Mouse (Mus musculus) CH12.LX (cell line): ENCODE measurements at regions not wholly inside any gene's neighbourhood (a gene's known extent, or its start where the extent isn't known, plus 50 kb on each side); places are given as distances from the start of the nearest gene placed in this dataset.

ENCODE experiments used
- DNase-seq: peaks from one replicate; pipeline ENCODE4 v3.0.0-alpha.2; 2013; ENCODE audit errors: extremely low read depth
- H3K27ac ChIP-seq: 2 replicates; pipeline ENCODE4 v1.5.1; 2012; ENCODE audit warnings: low read depth, mild to moderate bottlenecking, control low read depth, moderate library complexity; ENCODE audit not compliant: insufficient read depth
- H3K27me3 ChIP-seq: replicated peaks from 2 replicates; pipeline ENCODE3; 2012; ENCODE audit warnings: inconsistent platforms
- H3K36me3 ChIP-seq, 2 experiments: replicated peaks in 1 of 2; 2 replicates each; pipeline versions ENCODE3 to v1.6.1; 2012; ENCODE audit warnings: inconsistent platforms in 1 of 2, low read length in 1 of 2, mild to moderate bottlenecking in 1 of 2, mixed read lengths in 1 of 2, moderate library complexity in 1 of 2; ENCODE audit not compliant: control insufficient read depth in 1 of 2, insufficient read depth in 1 of 2
- H3K4me1 ChIP-seq, 2 experiments: 2 replicates each; pipeline ENCODE4 v1.6.1; 2012; ENCODE audit warnings: inconsistent platforms in 1 of 2, moderate library complexity in 1 of 2; ENCODE audit not compliant: insufficient read depth in 2 of 2, control insufficient read depth in 1 of 2
- H3K4me2 ChIP-seq: 2 replicates; pipeline ENCODE4 v1.6.1; 2012; ENCODE audit warnings: low read depth, mild to moderate bottlenecking, control low read depth; ENCODE audit not compliant: poor library complexity, insufficient read depth, severe bottlenecking
- H3K4me3 ChIP-seq, 3 experiments: fragments of 150-350 bp in 1 of 3; sonication (generic) in 1 of 3; replicated peaks in 1 of 3; 2 replicates each; pipeline versions ENCODE3 to v1.5.1; 2011 to 2012; ENCODE audit warnings: low read depth in 2 of 3, low read length in 2 of 3, mild to moderate bottlenecking in 2 of 3, moderate library complexity in 2 of 3, control low read depth in 1 of 3, improper control_type of control experiment in 1 of 3, inconsistent platforms in 1 of 3, mixed read lengths in 1 of 3; ENCODE audit not compliant: poor library complexity in 1 of 3
- H3K79me2 ChIP-seq: replicated peaks from 2 replicates; pipeline ENCODE4 v1.6.1; 2012; ENCODE audit warnings: mild to moderate bottlenecking, moderate library complexity; ENCODE audit not compliant: control insufficient read depth, poor library complexity, insufficient read depth, severe bottlenecking; ENCODE audit errors: extremely low read depth
- H3K9ac ChIP-seq: 2 replicates; pipeline ENCODE4 v1.6.1; 2012; ENCODE audit warnings: low read depth, mild to moderate bottlenecking, control low read depth, moderate library complexity; ENCODE audit not compliant: insufficient read depth
- H3K9me3 ChIP-seq: replicated peaks from 2 replicates; pipeline ENCODE3; 2012; ENCODE audit warnings: low read length, inconsistent platforms, mixed read lengths
- BHLHE40 ChIP-seq: IDR thresholded peaks from 2 replicates; pipeline ENCODE4 v1.6.1; 2011; ENCODE audit warnings: mild to moderate bottlenecking, low read depth, low read length, improper control_type of control experiment
- CHD1 ChIP-seq: IDR thresholded peaks from 2 replicates; pipeline ENCODE4 v1.6.1; 2012; ENCODE audit warnings: low read depth, low read length, improper control_type of control experiment, inconsistent platforms
- CTCF ChIP-seq, 2 experiments: IDR thresholded peaks in 1 of 2; conservative IDR thresholded peaks in 1 of 2; 2 replicates each; pipeline ENCODE4 v1.5.1; 2011 to 2012; ENCODE audit warnings: low read depth in 2 of 2, low read length in 2 of 2, improper control_type of control experiment in 1 of 2, inconsistent platforms in 1 of 2, mild to moderate bottlenecking in 1 of 2, moderate library complexity in 1 of 2
- ELF1 ChIP-seq: IDR thresholded peaks from 2 replicates; pipeline ENCODE4 v1.6.1; 2014; ENCODE audit warnings: low read depth, mild to moderate bottlenecking, inconsistent platforms, low read length, improper control_type of control experiment
- GABPA ChIP-seq: IDR thresholded peaks from 2 replicates; pipeline ENCODE4 v1.6.1; 2012; ENCODE audit warnings: low read depth, low read length, improper control_type of control experiment, inconsistent platforms; ENCODE audit not compliant: insufficient replicate concordance
- KAT2A ChIP-seq: IDR thresholded peaks from 2 replicates; pipeline ENCODE4 v1.6.1; 2012; ENCODE audit warnings: low read length, improper control_type of control experiment, inconsistent platforms; ENCODE audit not compliant: insufficient replicate concordance
- NELFE ChIP-seq: IDR thresholded peaks from 2 replicates; pipeline ENCODE4 v1.6.1; 2011; ENCODE audit warnings: low read depth, low read length, improper control_type of control experiment
- POLR2AphosphoS2 ChIP-seq: IDR thresholded peaks from 2 replicates; pipeline ENCODE4 v1.6.1; 2011; ENCODE audit warnings: low read depth, low read length, improper control_type of control experiment
- RAD21 ChIP-seq: IDR thresholded peaks from 2 replicates; pipeline ENCODE4 v1.6.1; 2011; ENCODE audit warnings: low read depth, mild to moderate bottlenecking, low read length, improper control_type of control experiment, moderate library complexity
- SMC3 ChIP-seq: IDR thresholded peaks from 2 replicates; pipeline ENCODE4 v1.6.1; 2011; ENCODE audit warnings: low read depth, low read length, improper control_type of control experiment
- TCF12 ChIP-seq: IDR thresholded peaks from 2 replicates; pipeline ENCODE4 v1.6.1; 2014; ENCODE audit warnings: low read depth, mild to moderate bottlenecking, inconsistent platforms, low read length, improper control_type of control experiment
- ZC3H11A ChIP-seq: IDR thresholded peaks from 2 replicates; pipeline ENCODE4 v1.6.1; 2012; ENCODE audit warnings: low read depth, mild to moderate bottlenecking, inconsistent platforms, low read length, improper control_type of control experiment
- ZKSCAN1 ChIP-seq: IDR thresholded peaks from 2 replicates; pipeline ENCODE4 v1.6.1; 2012; ENCODE audit warnings: low read depth, inconsistent platforms, low read length, improper control_type of control experiment, borderline replicate concordance
- dilution Hi-C: fragments of 300-500 bp; cut with MboI; formaldehyde crosslinking; loops from 2 replicates; pipeline ENCODE4 v1.14.3; 2020; ENCODE audit warnings: low sequenced_read_pairs; ENCODE audit not compliant: extremely low pct_unique_long_range_greater_than_20kb, extremely low pct_ligation_motif_present
- in situ Hi-C: fragments of 300-500 bp; cut with MboI; formaldehyde crosslinking; loops from 3 replicates; pipeline ENCODE4 v1.14.3; 2019; ENCODE audit warnings: low sequenced_read_pairs, low pct_ligation_motif_present, low pct_unique_long_range_greater_than_20kb, mixed read lengths

DNA sequence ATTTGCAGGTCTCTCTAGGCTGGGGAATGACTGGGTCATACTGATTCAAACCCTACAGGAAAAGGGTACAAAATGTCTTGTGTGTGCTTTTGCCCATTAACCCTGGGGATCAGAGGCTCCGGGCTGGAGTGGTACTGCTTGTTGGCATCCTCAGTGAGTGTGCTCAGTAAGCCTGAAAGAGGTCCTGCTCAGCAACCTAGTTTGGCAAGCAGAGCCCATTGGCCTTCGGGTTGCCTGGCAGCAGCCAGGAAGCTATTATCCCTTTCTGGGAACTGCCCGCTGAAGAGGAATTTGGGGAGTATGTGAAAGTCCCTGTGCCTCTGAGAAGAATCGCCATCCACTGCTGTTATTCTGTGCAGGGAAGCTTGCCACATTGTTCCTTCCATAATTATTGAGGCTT, 117.1 kb downstream of the Amer3 start:
- Histone ChIP-seq H3K79me2 (no peaks in the 10 kb centered on the region), H3K9me3 (no peaks in the 10 kb centered on the region), H3K4me3 (no peak overlapping the region), H3K27ac (no peak overlapping the region), H3K27me3 (peaks cover 1% of the 10 kb centered on the region), H3K9ac (no peak overlapping the region), H3K36me3 (no peaks in the 10 kb centered on the region), H3K4me2 (no peak overlapping the region), H3K4me1 (0 out of 4 replicates have a peak, but pooled peaks cover 0 to 4% of the 10 kb centered on the region in 2 experiments)
- in situ Hi-C loops (no loop called here), dilution Hi-C loops (no loop called here)
- no peak for DNase-seq
- TF ChIP-seq KAT2A: no peak
- TF ChIP-seq CHD1: no peak
- TF ChIP-seq ZC3H11A: no peak
- no peak for TF ChIP-seq ELF1

DNA sequence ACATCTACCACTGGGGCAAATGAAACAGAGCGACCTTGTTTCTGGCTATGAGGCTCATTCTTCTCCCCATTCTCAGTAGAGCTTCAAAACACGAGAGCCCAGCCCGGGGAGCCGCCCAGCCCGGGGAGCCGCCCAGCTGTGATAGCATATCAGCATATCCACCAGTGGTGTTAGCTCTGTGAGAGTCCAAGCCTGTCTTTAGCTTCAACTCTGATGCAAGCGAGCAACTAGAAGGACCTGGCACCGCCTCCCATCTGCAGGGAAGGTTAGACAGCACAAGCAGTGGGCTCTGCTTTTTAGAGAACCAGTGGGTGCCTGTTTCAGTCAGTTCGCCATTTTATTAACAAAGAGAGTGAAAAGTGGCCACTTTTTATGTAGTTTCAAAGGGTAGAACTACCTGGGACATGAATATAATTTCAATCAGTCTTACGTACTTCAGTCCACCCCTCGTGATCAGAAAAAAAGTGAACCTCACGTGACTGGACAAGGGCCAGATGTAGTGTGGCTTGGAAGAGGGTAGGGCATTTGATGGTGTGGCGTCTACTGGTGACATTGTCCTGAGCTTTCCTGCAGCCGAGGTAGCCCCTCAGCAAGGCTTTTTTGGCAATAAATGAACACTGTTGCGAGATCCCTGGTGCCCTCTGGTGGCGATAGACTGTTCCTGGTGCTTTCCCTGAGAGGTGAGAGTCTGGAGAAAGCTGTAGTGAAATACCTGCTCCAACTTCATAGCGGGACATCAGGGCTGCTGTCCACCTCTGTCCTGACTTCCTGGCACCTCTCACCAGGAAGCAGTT, 121.0 kb downstream of the Amer3 start:
- dilution Hi-C loops: no loop called here
- peaks cover 1% of the 10 kb centered on the region for H3K27me3 ChIP-seq
- no peak overlapping the region for H3K4me2 ChIP-seq
- no peaks in the 10 kb centered on the region for H3K79me2 ChIP-seq
- in situ Hi-C loops: no loop called here
- H3K4me1 ChIP-seq: 0 out of 4 replicates have a peak, but pooled peaks cover 0 to 4% of the 10 kb centered on the region in 2 experiments
- H3K9me3 ChIP-seq: no peaks in the 10 kb centered on the region
- TF ChIP-seq SMC3 (peak; percentile 79), RAD21 (peak; percentile 41), NELFE (no peak), TCF12 (no peak), ZKSCAN1 (no peak), GABPA (no peak), CTCF (conservative IDR thresholded peaks at IDR 0.05 in 1 of 2, IDR thresholded peaks at IDR 0.05 in 1 of 2; ENCODE audit: low read depth in 2 of 2, low read length in 2 of 2) (peak; percentile 51 to 77; a peak in 2 of 4 replicates), BHLHE40 (peak; percentile 16; the same call in 1 of the 2 replicates), POLR2AphosphoS2 (no peak), CHD1 (no peak)
- no peak overlapping the region for H3K9ac ChIP-seq
- no peak overlapping the region for H3K4me3 ChIP-seq
- DNase-seq: peak; percentile 47
- no peaks in the 10 kb centered on the region for H3K36me3 ChIP-seq
- no peak overlapping the region for H3K27ac ChIP-seq
